Mouse (Mus musculus): ENCODE measurements around the gene Fgfbp1. TPM values are rescaled to one million over a fixed set of nuclear protein-coding genes. Genes with fewer than 3 reads are reported as not detected.
A peak's percentile ranks its signal among the peaks of the same experiment; 100 is the strongest.

Gene Fgfbp1
- polyA plus RNA-seq, 1 experiment from 2014 or later = 5.5 TPM

DNA sequence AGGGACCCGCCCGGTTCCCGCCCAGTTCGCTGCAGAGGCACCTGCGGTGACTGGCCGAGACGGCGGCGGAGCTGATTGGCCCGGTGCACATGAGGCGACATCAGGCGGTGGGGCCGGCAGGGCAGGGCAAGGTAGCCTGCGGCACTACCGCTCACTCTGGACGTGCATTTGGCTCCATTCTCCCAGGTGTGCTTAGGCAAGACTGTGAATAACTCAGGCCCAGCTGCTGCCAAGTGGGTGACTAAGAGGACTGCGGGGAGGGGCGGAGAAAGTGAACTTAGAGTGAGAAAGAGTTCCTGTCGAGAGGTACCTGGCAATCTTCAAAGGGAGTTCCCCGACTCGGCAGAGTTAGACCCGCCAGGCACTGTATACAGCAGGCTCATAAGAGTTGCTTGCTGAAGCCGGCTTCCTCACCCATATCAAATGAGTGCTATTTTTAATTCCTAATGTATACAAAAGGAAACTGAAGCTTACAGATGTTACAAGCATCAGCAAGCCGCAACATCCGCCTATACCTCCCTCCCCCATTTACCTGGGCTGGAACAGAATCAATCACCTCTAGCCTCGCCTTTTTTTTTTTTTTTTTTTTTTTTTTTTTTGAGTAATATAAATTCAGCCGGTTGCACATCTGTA, 33.4 kb downstream of the Fgfbp1 start:
- no peak for DNase-seq (ENCODE audit: low spot score)
- Histone ChIP-seq H3K27me3 (ENCODE audit: control insufficient read depth, insufficient read depth, low read length) (no peaks in the 10 kb centered on the region), H3K4me3 (replicated peaks; ENCODE audit: low read length) (peak overlapping the region; percentile 32), H3K27ac (no peak overlapping the region), H3K9me3 (ENCODE audit: control insufficient read depth, low read length) (no peaks in the 10 kb centered on the region), H3K4me2 (replicated peaks) (peak overlapping the region; percentile 75), H3K4me1 (replicated peaks; ENCODE audit: control insufficient read depth, insufficient read depth, low read length) (peaks cover 10% of the 10 kb centered on the region), H3K36me3 (replicated peaks; ENCODE audit: control insufficient read depth, insufficient read depth) (no peaks in the 10 kb centered on the region), H3K9ac (0 out of 2 replicates have a peak overlapping the region, but pooled peaks have one; percentile 33)
- peak; percentile 87 for ATAC-seq (ENCODE audit: low FRiP score)
- WGBS = 3% methylated on average over 27 of the region's 27 CpGs

DNA sequence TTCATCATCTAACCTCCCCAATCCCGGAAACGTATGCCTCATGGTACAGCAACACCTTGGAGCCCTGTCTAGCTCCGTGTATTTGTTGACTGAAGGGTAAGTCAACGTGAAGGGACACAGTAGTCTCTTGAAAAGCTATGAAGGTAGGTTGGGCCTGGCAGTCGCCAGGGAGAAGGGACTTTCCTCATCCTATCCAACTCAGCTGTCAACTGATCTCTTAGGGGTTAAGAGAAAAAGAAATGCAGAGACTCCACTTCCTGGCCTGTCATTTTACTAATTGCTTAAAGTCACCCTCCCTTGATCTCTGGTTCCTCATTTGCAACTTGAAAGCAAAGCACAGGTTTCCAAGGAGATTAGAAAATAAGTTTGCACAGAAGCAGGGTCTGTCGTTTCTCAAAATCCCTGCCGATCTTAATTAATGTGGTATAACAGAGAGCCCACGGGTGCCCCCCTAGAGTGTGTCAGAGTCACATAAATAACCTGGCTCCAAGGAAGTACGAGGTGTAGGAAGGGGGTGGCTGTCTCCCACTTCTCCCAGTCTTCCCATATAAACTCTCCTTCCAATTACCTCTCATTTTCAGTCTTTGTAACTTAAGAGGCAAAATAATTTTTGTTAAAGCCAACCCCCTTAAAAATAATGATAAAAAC, 34.1 kb downstream of the Fgfbp1 start:
- 36% methylated on average over 9 of the region's 9 CpGs for WGBS
- Histone ChIP-seq H3K4me2 (replicated peaks) (peak overlapping the region; percentile 75), H3K9ac (0 out of 2 replicates have a peak overlapping the region, but pooled peaks have one; percentile 33), H3K36me3 (replicated peaks; ENCODE audit: control insufficient read depth, insufficient read depth) (no peaks in the 10 kb centered on the region), H3K4me1 (replicated peaks; ENCODE audit: control insufficient read depth, insufficient read depth, low read length) (peaks cover 10% of the 10 kb centered on the region), H3K27me3 (ENCODE audit: control insufficient read depth, insufficient read depth, low read length) (no peaks in the 10 kb centered on the region), H3K9me3 (ENCODE audit: control insufficient read depth, low read length) (no peaks in the 10 kb centered on the region), H3K27ac (no peak overlapping the region), H3K4me3 (replicated peaks; ENCODE audit: low read length) (peak overlapping the region; percentile 32)
- no peak for DNase-seq (ENCODE audit: low spot score)
- ATAC-seq (ENCODE audit: low FRiP score) = no peak

DNA sequence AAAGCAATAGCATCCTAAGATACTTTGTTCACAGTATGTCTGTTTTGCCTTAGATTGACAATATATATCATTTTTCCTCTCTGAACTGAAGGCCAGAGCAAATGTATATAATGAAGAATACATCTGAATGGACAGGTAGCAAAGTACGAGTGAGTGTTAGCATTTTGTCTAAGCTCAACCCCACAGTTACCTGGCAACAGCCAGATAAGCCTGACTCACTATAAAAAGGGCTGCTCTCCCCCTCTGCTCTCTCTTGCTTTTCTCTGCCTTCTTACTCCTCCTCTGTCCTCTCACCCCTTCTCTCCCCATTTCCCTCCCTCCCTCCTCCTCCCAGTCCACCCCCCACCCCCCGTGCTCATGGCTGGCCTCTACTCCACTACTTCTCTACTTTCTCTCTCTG, 48.3 kb downstream of the Fgfbp1 start:
- no peaks in the 10 kb centered on the region for H3K9me3 ChIP-seq (ENCODE audit: control insufficient read depth, low read length)
- H3K36me3 ChIP-seq (replicated peaks; ENCODE audit: control insufficient read depth, insufficient read depth) = no peaks in the 10 kb centered on the region
- no peak for ATAC-seq (ENCODE audit: low FRiP score)
- no peaks in the 10 kb centered on the region for H3K4me1 ChIP-seq (replicated peaks; ENCODE audit: control insufficient read depth, insufficient read depth, low read length)
- no peak overlapping the region for H3K9ac ChIP-seq
- H3K27ac ChIP-seq = no peak overlapping the region
- WGBS = 43% methylated on average over 2 of the region's 2 CpGs
- H3K4me2 ChIP-seq (replicated peaks) = no peak overlapping the region
- DNase-seq (ENCODE audit: low spot score) = no peak
- H3K4me3 ChIP-seq (replicated peaks; ENCODE audit: low read length) = no peak overlapping the region
- no peaks in the 10 kb centered on the region for H3K27me3 ChIP-seq (ENCODE audit: control insufficient read depth, insufficient read depth, low read length)

Other genes starting within 250 kb of the Fgfbp1 start
- gene Bst1, start 162.9 kb downstream of the Fgfbp1 start, polyA plus RNA-seq (2014; fragmentation: Nextera tagmentation; extraction: Ambion mirVana) = not detected in 2 replicates
- 89.6 and 103 TPM in 2 replicates for gene Fbxl5, start 160.1 kb downstream of the Fgfbp1 start, polyA plus RNA-seq (2014; fragmentation: Nextera tagmentation; extraction: Ambion mirVana)
- gene Cd38, start 113.2 kb downstream of the Fgfbp1 start, polyA plus RNA-seq (2014; fragmentation: Nextera tagmentation; extraction: Ambion mirVana) = 3.3 and 5.2 TPM in 2 replicates
- gene Gm7879, start 68.6 kb downstream of the Fgfbp1 start, polyA plus RNA-seq (2014; fragmentation: Nextera tagmentation; extraction: Ambion mirVana) = 0.70 TPM in 1 of 2 replicates, not detected in the other
- 42.6 and 46.5 TPM in 2 replicates for gene Prom1, start 120.3 kb upstream of the Fgfbp1 start, polyA plus RNA-seq (2014; fragmentation: Nextera tagmentation; extraction: Ambion mirVana)
- 35.7 and 39.1 TPM in 2 replicates for gene Tapt1, start 244.8 kb upstream of the Fgfbp1 start, polyA plus RNA-seq (2014; fragmentation: Nextera tagmentation; extraction: Ambion mirVana)

All from hindbrain, embryonic 14.5 days (tissue).